Mouse (Mus musculus) C2C12 (cell line): ENCODE measurements around the gene Fam8a1. TPM values are rescaled to one million over a fixed set of nuclear protein-coding genes. Genes with fewer than 3 reads are reported as not detected.

Source experiments
- H3K27me3 ChIP-seq: one replicate; pipeline ENCODE4 v1.6.1; 2011; ENCODE audit not compliant: control insufficient read depth, insufficient read depth, insufficient read length
- H3K36me3 ChIP-seq: one replicate; pipeline ENCODE4 v1.6.1; 2011; ENCODE audit not compliant: control insufficient read depth, insufficient read depth
- H3K4me3 ChIP-seq: one replicate; pipeline ENCODE4 v1.5.1; 2011; ENCODE audit warnings: mild to moderate bottlenecking, control low read depth; ENCODE audit not compliant: poor library complexity, insufficient read depth, severe bottlenecking
- H3K79me2 ChIP-seq: one replicate; pipeline ENCODE4 v1.6.1; 2011; ENCODE audit not compliant: control insufficient read depth, insufficient read depth
- H3K79me3 ChIP-seq: one replicate; pipeline ENCODE4 v1.6.1; 2011; ENCODE audit warnings: low read depth, control low read depth
- H3ac ChIP-seq: one replicate; pipeline ENCODE3; 2011; ENCODE audit warnings: low read depth; ENCODE audit not compliant: control insufficient read depth, insufficient read length
- CEBPB ChIP-seq: IDR thresholded peaks from one replicate; pipeline ENCODE4 v1.6.1; 2011; ENCODE audit warnings: low read depth, mild to moderate bottlenecking, control low read depth, moderate library complexity
- CTCF ChIP-seq: IDR thresholded peaks from one replicate; pipeline ENCODE4 v1.5.1; 2011; ENCODE audit not compliant: control insufficient read depth, insufficient read depth, insufficient read length
- FOSL1 ChIP-seq: IDR thresholded peaks from one replicate; pipeline ENCODE4 v1.8.0; 2011; ENCODE audit warnings: mild to moderate bottlenecking, low read length; ENCODE audit not compliant: poor library complexity, insufficient read depth, severe bottlenecking
- MAX ChIP-seq: IDR thresholded peaks from one replicate; pipeline ENCODE4 v1.6.1; 2011; ENCODE audit warnings: mild to moderate bottlenecking, control low read depth
- MYOD1 ChIP-seq: IDR thresholded peaks from one replicate; pipeline ENCODE4 v1.6.1; 2011; ENCODE audit warnings: low read depth; ENCODE audit not compliant: control insufficient read depth, insufficient read length
- MYOG ChIP-seq: IDR thresholded peaks from one replicate; pipeline ENCODE4 v1.6.1; 2011; ENCODE audit not compliant: control insufficient read depth, insufficient read length; ENCODE audit errors: extremely low read depth
- USF1 ChIP-seq: IDR thresholded peaks from one replicate; pipeline ENCODE4 v1.6.1; 2011; ENCODE audit warnings: low read depth, mild to moderate bottlenecking, control low read depth, moderate library complexity
- polyA plus RNA-seq: library from polyadenylated mRNA; unstranded; fragments of >200 nt; fragmentation: generic; extraction: Trizol; gene quantifications from one replicate; pipeline ENCODE4 v1.2.1, GENCODE M21; 2012; ENCODE audit warnings: missing spikeins

Fam8a1 gene
- polyA plus RNA-seq, 1 experiment, result 6.4 TPM

- no peaks in the 10 kb centered on the region for H3K27me3 ChIP-seq
- no peak overlapping the region for H3K4me3 ChIP-seq
- H3ac ChIP-seq, result no peak overlapping the region
- H3K79me3 ChIP-seq, result no peaks in the 10 kb centered on the region
- H3K79me2 ChIP-seq, result no peaks in the 10 kb centered on the region
- no peaks in the 10 kb centered on the region for H3K36me3 ChIP-seq
- TF ChIP-seq FOSL1 (no peak), MYOG (no peak), MYOD1 (no peak), CEBPB (no peak), MAX (no peak)
Observed at GRCm38 (mm10) chr13:46644175-46644574, 25.1 kb upstream of the Fam8a1 start.

- no peak overlapping the region for H3ac ChIP-seq
Observed at GRCm38 (mm10) chr13:46645476-46645875, 23.8 kb upstream of the Fam8a1 start.

GRCm38 (mm10) chr13:46651853-46652252 lies 17.5 kb upstream of the Fam8a1 start:
- TF ChIP-seq MYOD1 (no peak), FOSL1 (no peak), MAX (no peak), MYOG (no peak), CTCF (no peak), CEBPB (no peak), USF1 (no peak)
- H3K79me2 ChIP-seq, result no peaks in the 10 kb centered on the region
- no peak overlapping the region for H3K4me3 ChIP-seq
- H3ac ChIP-seq, result no peak overlapping the region
- no peaks in the 10 kb centered on the region for H3K79me3 ChIP-seq
- H3K27me3 ChIP-seq, result no peaks in the 10 kb centered on the region
- no peaks in the 10 kb centered on the region for H3K36me3 ChIP-seq

More at GRCm38 (mm10) chr13:46645476-46645875, 23.8 kb upstream of the Fam8a1 start:
- Histone ChIP-seq H3K79me3 (no peaks in the 10 kb centered on the region), H3K4me3 (no peak overlapping the region), H3K79me2 (no peaks in the 10 kb centered on the region), H3K36me3 (no peaks in the 10 kb centered on the region), H3K27me3 (no peaks in the 10 kb centered on the region)
- no peak for TF ChIP-seq MAX
- no peak for TF ChIP-seq MYOD1
- no peak for TF ChIP-seq CTCF
- TF ChIP-seq FOSL1, result no peak
- TF ChIP-seq MYOG, result no peak

GRCm38 (mm10) chr13:46652671-46653070 lies 16.7 kb upstream of the Fam8a1 start:
- Histone ChIP-seq H3K36me3 (no peaks in the 10 kb centered on the region), H3ac (no peak overlapping the region), H3K79me2 (no peaks in the 10 kb centered on the region), H3K4me3 (no peak overlapping the region), H3K79me3 (no peaks in the 10 kb centered on the region), H3K27me3 (no peaks in the 10 kb centered on the region)
- TF ChIP-seq MYOD1, result no peak
- no peak for TF ChIP-seq MAX
- no peak for TF ChIP-seq FOSL1
- TF ChIP-seq MYOG, result no peak
- TF ChIP-seq CEBPB, result no peak
- no peak for TF ChIP-seq CTCF
- no peak for TF ChIP-seq USF1

GRCm38 (mm10) chr13:46653671-46654070 lies 15.7 kb upstream of the Fam8a1 start:
- Histone ChIP-seq H3K79me2 (no peaks in the 10 kb centered on the region), H3ac (no peak overlapping the region), H3K4me3 (no peak overlapping the region), H3K27me3 (no peaks in the 10 kb centered on the region), H3K36me3 (no peaks in the 10 kb centered on the region), H3K79me3 (no peaks in the 10 kb centered on the region)
- TF ChIP-seq MYOG, result no peak

GRCm38 (mm10) chr13:46654566-46654965 lies 14.8 kb upstream of the Fam8a1 start:
- H3K79me2 ChIP-seq, result no peaks in the 10 kb centered on the region
- no peak for TF ChIP-seq CTCF
- TF ChIP-seq MAX, result no peak
- no peak for TF ChIP-seq MYOD1
- no peak for TF ChIP-seq FOSL1
- TF ChIP-seq USF1, result no peak
- TF ChIP-seq CEBPB, result no peak
- TF ChIP-seq MYOG, result no peak
- H3K27me3 ChIP-seq, result no peaks in the 10 kb centered on the region
- no peaks in the 10 kb centered on the region for H3K36me3 ChIP-seq
- H3ac ChIP-seq, result no peak overlapping the region
- H3K79me3 ChIP-seq, result no peaks in the 10 kb centered on the region
- H3K4me3 ChIP-seq, result no peak overlapping the region

- H3K4me3 ChIP-seq, result no peak overlapping the region
- H3K36me3 ChIP-seq, result no peaks in the 10 kb centered on the region
- no peaks in the 10 kb centered on the region for H3K79me2 ChIP-seq
- H3ac ChIP-seq, result no peak overlapping the region
- no peaks in the 10 kb centered on the region for H3K27me3 ChIP-seq
- H3K79me3 ChIP-seq, result no peaks in the 10 kb centered on the region
- TF ChIP-seq MAX, result no peak
- TF ChIP-seq USF1, result no peak
- TF ChIP-seq FOSL1, result no peak
- no peak for TF ChIP-seq CEBPB
- TF ChIP-seq MYOG, result no peak
- TF ChIP-seq MYOD1, result no peak
- TF ChIP-seq CTCF, result no peak
Observed at GRCm38 (mm10) chr13:46659211-46659610, 10.1 kb upstream of the Fam8a1 start.
